Mouse (Mus musculus) spleen, embryonic (tissue): ENCODE measurements at regions not wholly inside any gene's neighbourhood (a gene's known extent, or its start where the extent isn't known, plus 50 kb on each side); places are given as distances from the start of the nearest gene placed in this dataset.

Source experiments
- CTCF ChIA-PET: fragments of 350-600 bp; sonication (Branson Sonifier 250); formaldehyde crosslinking; loops from one replicate; lab custom pipeline; 2022; lab: Charles Lee

DNA sequence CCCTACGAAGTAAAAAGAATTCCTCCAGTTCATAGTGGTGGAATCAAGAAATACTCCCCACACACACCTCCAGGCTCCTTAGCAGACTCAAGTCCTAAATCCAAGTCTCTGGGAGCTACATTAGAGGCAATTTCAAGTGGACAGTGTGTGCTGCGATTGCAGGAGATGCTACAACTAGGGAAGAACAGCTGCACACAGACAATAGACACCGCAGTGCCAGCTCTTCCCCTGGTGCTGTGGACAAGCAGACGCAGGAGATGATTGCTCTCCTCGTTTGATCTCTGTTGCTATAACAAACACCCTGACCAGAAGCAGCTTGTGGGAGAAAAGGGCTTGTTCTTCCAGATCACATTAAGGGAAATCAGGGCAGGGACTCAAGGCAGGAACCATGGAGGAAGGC lies 517.1 kb upstream of the Adam5 start:
- CTCF ChIA-PET: interaction anchor here (0.6 kb wide), 1 partner anchor 92 kb away, joined by 3 read pairs; no protein-coding TSS in a partner anchor

DNA sequence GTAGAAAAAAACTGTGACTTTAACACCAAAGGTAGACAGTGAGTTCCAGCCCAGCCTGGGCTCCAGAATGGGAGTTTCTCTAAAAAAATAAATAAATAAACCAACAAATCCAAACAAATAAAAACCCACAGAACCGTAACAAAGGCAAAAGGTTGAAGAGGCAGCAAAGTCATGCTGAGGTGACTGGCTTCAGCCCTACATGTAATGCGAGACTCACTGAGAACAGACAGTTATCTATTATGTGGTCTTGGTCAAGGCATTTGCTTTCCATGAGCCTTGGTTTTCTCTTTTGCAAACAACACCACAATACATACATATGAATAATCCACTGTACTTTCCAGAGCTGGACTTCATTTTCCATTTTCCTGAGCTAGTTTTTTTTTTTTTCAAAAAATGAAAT lies 516.6 kb upstream of the Adam5 start:
- CTCF ChIA-PET: interaction anchor here (0.6 kb wide), 1 partner anchor 92 kb away, joined by 3 read pairs; no protein-coding TSS in a partner anchor

DNA sequence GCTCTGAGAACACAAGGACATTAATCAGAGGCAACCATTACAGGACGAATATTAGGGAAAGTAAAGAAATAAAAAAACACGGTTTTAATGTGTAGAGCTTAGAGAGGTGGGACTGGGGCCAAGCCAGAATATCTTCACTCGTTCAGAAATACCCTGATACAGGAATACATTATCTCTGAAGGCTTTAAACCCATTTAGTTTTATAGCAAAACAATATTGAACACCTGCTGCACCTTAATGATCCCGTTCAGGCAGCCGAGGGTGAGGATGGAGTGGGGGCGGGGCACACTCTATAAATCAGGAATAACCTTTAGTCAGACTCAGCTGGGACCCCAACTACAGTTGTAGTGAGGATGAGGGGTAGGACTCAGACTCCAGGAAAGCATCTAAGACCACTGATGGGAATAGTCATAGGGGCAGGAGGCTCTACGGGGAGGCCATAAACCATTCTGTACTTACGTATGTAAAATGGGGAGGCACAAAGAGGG lies 508.0 kb upstream of the Adam5 start:
- CTCF ChIA-PET: no interaction called here

DNA sequence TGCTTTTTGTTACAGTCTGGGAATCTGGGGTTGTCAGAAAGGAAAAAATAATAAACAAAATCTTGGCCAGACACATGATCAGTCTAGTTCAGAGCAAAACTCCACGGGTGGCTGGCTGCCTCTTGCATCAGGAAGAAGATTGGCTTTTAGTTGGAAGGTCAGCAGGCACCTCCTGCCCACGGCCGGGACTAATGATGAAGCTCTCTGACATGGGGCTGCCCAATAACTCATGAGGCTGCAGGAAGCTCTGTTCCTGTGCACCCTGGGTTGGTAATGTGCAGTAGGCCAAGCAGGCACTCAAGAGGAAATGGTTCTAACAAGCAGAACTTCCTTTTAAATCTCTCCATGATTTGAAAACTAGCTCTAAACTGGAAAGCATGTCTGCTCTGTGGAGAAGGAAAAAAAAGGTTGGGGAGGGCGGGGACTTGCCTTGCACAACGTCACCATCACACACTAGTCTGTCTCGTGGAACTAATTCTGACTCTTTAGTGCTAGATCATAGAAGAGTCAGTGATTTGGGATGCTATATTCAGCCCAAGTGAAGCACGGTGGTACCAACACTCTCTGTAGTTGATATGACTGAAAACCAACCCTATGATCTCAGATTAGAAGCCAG lies 507.1 kb upstream of the Adam5 start:
- CTCF ChIA-PET: no interaction called here

DNA sequence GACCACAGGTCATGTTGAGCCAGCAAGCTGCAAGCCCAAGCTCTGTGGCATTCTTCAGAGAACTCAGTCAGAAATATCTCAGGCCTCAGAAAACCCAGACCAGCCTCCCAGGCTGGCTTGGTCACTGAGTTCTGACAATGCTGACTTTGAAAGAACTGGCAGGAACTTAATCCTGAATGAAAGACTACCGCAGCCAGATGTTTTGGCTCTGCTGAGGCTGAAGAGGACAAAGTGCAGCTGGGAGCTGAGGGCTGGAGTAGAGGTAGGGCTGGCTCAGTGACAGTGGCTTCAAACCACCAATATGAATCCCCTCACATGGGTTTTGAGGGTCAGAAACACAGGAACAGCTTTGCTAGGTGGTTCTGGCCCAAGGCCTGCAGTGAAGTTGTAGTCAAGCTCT lies 505.6 kb upstream of the Adam5 start:
- CTCF ChIA-PET: no interaction called here

DNA sequence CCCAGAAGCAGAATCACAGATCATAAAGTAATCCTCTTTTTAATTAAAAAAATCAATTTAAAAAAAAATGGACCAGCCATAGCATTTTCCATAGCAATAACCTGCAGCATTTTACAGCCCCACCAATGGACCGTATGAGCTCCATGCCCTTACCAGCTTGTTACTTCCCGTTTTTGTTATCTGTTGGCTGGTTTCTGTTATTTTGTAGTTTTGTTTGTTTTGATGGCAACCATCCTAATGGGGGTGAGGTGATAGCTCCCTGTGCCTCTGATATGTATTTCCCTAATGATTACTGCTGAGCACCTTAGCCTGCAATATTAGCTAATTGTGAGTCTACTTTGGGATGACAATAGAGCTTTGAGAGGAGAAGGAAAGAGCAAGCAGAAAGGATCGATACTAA lies 504.1 kb upstream of the Adam5 start:
- CTCF ChIA-PET: no interaction called here

DNA sequence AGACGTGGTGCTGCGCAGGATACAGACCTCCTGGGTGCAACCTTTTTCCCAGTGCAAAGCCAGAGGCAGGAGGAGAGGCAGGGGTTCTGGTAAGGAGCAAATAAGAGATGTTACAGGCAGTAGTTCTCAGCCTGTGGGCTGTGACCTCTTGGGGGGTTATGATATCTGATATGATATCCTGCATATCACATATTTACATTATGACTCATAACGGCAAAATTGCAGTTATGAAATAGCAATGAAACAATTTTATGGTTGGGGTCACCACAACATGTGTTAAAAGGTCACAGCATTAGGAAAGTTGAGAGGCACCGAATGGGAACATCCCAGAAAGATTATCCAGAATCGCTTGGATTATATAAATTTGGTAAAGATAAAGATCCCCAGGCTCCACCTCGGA lies 502.8 kb upstream of the Adam5 start:
- CTCF ChIA-PET: no interaction called here

DNA sequence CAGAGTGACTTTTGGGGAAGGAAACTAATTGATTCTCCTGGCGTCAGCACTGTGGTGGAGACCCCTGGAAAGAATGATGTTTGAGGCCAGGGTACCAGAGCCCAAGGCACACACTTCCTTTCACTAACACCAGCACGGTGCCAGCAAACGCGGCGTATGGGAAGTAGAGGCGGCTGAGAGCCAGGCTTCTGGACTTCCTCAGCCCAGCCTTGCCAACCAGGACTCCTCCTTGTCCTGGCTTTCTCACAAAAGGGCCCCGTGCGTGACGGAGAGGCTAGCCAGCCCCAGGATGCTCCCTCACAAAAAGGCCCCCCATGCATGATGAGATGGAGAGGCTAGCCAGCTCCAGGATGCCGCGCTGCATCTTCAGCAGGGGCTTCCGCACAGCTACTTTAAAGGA lies 502.1 kb upstream of the Adam5 start:
- CTCF ChIA-PET: no interaction called here

DNA sequence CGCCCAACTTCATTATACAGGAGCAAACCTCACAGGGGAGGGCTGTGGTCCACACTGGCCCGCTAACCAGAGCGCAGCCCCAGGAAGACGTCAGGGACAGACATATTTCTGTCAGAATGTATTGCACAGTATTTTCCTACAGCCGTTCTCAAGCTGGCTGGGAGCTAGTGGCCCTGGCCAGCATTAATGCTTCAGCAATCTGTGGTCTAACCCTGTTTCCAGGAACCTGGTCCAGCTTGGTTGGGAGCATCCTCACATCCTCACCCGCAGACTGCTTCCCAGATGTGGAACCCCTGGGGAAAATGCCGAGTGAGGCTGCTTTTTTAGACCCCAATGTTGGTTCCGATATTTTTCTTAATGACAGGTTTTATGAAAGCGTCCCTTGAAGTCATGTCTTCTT lies 500.6 kb upstream of the Adam5 start:
- CTCF ChIA-PET: no interaction called here

DNA sequence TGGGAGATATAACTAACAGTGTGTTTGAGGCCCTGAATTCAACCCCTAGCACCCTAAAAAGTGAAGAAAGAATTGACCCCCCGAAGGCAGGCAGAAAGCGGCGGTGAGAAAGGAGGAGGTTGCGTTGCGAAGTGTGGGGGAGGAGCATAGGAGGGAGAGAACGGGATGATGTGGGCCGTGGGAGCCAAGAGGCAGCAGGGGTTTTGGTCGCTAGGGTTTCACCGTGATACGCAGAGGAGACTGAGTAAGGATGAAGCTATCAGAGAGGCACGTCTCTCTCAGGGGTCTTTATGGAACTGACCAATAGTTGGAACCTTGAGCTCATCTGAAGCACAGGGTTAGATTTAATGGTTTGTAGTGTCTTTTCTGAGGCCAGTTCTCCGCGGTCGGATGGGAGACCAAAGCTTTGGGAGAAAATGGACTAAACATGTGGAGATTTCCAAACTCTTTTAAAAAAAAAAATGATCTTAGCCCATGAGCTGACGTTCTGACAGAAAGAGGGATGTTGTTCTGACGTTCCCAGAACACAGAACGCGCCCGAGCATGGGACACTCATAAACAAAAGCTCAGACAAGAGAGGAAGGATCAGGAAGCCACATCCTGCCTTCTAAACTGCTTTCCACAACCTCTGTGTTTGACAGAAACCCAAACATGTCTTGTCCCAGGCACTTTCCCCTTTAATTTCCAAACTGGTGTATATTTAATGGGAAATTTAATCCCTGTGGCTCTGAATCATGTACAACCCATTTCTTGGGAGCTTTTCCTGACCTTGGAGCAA lies 499.7 kb upstream of the Adam5 start:
- CTCF ChIA-PET: no interaction called here

DNA sequence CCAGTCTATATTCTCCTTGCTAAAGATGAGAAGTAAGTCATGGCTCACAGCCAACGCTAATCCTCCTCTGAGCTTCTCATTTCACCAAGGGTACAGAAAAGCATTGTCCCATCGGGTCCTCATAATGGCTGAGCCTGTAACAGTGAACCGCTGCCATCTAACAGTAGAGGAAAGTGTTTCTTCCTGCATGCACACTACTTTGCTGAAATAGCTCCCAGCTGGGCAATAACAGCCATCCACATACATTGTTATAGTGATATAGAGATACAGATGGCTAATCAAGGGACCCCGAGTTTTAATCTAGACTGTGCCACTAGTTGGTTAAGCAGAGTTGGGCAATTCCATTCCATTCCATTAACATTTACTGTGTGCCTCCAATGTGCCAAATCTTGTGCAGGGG lies 492.2 kb upstream of the Adam5 start:
- CTCF ChIA-PET: no interaction called here

DNA sequence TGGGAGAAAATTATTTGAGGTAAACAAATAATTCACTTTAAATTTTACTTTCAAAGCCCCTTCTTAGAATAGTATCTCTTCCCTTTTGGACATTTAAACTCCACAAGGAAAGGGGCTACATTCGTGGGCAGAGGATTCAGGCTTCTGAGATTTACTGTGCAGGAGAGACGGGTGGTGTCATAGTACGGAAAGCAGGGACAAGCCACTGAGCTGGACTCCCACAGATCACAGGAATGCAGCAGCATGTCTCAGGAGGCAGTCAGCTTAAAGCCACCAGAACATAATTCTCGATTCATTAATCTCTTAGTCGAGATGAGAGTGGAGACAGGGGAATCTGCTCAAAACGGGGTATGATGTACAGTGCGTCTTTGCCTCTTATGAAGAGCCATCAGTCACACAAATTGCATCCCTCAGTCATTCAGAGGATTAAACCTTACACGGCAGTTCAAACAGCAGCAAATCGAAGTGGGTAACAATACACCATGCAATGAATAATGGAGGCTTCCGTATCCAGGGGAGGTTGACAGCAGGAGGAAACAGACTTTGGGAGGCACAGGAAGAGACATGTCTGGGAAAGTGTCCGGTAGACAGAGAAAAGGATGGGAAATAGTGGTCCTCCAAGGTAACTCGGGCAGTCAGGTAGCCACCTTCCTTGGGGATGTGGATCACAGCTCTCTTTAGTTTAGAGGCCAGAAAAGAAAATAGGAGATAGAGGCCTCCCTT lies 487.8 kb upstream of the Adam5 start:
- CTCF ChIA-PET: no interaction called here

DNA sequence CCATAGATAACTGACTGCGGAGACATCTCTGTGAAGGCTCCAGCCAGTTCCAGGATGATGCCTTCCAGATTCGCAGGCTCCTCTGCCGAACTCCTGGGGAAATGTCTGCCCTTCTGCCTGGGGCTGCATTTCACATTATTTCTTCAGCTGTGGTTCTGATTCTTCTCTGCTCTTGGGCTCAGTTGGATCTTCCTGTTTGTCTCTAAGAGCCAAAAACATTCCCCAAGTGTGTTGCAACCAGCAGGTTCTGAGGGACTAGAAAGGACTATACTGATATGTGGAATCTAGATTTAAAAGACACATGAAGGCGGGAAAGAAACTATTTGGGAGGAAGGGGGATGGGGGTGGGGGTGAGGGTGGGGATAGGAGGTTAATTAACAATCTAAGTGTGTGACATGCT lies 483.8 kb upstream of the Adam5 start:
- CTCF ChIA-PET: no interaction called here

DNA sequence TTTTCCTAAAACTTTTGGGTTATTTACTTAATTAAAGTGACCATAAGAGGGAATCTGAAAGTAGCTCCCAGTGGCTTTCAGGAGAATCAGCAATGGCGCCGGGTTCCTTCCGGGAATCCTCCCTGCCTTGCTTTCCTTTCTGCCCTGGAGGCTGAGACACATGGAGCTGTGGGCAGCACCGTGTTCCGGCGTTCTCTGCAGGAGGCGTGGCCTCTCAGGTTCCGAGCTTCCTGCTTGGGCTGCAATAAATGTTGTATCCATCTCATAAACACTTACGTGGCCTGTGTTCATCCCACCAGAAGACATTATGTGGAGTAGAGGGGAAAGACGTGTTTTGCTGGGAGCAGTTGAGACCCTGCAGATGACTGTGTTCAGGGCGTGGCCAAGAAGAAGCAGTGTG lies 483.3 kb upstream of the Adam5 start:
- CTCF ChIA-PET: interaction anchor here (0.5 kb wide), 1 partner anchor 10 kb away, joined by 5 read pairs; no protein-coding TSS in a partner anchor

DNA sequence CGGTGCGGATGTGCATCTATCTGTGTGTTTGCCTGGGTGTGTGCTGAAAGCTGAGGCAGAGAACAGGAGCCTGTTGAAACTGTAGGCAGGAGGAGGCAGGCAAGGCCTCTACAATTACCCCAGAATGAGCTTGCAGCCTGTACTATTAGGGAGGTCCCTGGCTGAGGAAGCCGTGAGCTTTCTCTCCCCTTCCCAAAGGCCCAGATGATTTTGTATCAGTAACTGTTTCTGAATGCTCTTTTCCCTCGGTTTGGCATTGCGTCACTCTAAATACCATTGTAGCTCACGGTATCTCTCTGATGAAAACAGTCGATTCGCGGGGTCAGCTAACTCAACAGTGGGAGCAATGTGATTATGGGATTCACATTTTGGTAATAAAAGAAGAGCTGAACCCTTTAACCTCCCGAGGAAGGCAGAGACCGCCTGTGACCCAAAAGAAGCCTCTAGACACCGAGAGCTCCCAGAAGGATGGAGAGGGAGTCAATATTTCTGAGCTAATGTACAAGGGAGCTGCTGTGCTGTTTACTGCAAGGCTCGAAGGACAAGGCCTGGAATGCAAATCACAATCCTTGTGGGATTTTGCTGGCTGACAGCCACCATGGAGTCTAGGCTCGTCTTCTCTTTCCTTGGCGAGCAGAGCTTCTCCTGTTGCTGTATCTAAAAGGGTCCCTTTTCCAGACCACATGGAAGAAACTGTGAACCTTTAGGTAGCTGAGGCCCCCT lies 482.8 kb upstream of the Adam5 start:
- CTCF ChIA-PET: interaction anchor here (0.5 kb wide), 1 partner anchor 10 kb away, joined by 5 read pairs; no protein-coding TSS in a partner anchor
